Mouse (Mus musculus): ENCODE measurements around the gene Gpm6b.

The Gpm6b gene

GRCm38 (mm10) chrX:166307437-166308222 is 68.9 kb downstream of the Gpm6b start:
- DNase-seq: no peak

- no peak for DNase-seq
Measured at GRCm38 (mm10) chrX:166308798-166309197, 70.1 kb downstream of the Gpm6b start.

- DNase-seq: no peak
Measured at GRCm38 (mm10) chrX:166315251-166315650, 76.5 kb downstream of the Gpm6b start.

GRCm38 (mm10) chrX:166316552-166317375 is 78.1 kb downstream of the Gpm6b start:
- peak; percentile 16 for DNase-seq

GRCm38 (mm10) chrX:166317376-166317679 is 78.6 kb downstream of the Gpm6b start:
- no peak for DNase-seq

GRCm38 (mm10) chrX:166323226-166323625 is 84.5 kb downstream of the Gpm6b start:
- DNase-seq: no peak

- no peak for DNase-seq
Measured at GRCm38 (mm10) chrX:166327621-166328020, 88.9 kb downstream of the Gpm6b start.

GRCm38 (mm10) chrX:166328219-166328901 is 89.6 kb downstream of the Gpm6b start:
- DNase-seq: no peak

- peak; percentile 52 for DNase-seq
Measured at GRCm38 (mm10) chrX:166328904-166329451, 90.3 kb downstream of the Gpm6b start.

- no peak for DNase-seq
Measured at GRCm38 (mm10) chrX:166334516-166335136, 95.9 kb downstream of the Gpm6b start.

GRCm38 (mm10) chrX:166338353-166338752 is 99.6 kb downstream of the Gpm6b start:
- no peak for DNase-seq

GRCm38 (mm10) chrX:166338784-166339520 is 100.2 kb downstream of the Gpm6b start:
- DNase-seq: no peak

- DNase-seq: no peak
Measured at GRCm38 (mm10) chrX:166339911-166340310, 101.2 kb downstream of the Gpm6b start.

- DNase-seq: no peak
Measured at GRCm38 (mm10) chrX:166341795-166342194, 103.1 kb downstream of the Gpm6b start.

- DNase-seq: peak; percentile 22
Measured at GRCm38 (mm10) chrX:166344228-166345015, 105.7 kb downstream of the Gpm6b start.

- DNase-seq: no peak
Measured at GRCm38 (mm10) chrX:166348086-166348485, 109.4 kb downstream of the Gpm6b start.

- no peak for DNase-seq
Measured at GRCm38 (mm10) chrX:166348634-166349033, 109.9 kb downstream of the Gpm6b start.

- DNase-seq: peak; percentile 76
Measured at GRCm38 (mm10) chrX:166351790-166352189, 113.1 kb downstream of the Gpm6b start.

- no peak for DNase-seq
Measured at GRCm38 (mm10) chrX:166353412-166353811, 114.7 kb downstream of the Gpm6b start.

GRCm38 (mm10) chrX:166354913-166355312 is 116.2 kb downstream of the Gpm6b start:
- DNase-seq: no peak

- DNase-seq: no peak
Measured at GRCm38 (mm10) chrX:166356276-166356675, 117.6 kb downstream of the Gpm6b start.
